Mouse (Mus musculus): ENCODE measurements around the gene Dhx35.

DNA sequence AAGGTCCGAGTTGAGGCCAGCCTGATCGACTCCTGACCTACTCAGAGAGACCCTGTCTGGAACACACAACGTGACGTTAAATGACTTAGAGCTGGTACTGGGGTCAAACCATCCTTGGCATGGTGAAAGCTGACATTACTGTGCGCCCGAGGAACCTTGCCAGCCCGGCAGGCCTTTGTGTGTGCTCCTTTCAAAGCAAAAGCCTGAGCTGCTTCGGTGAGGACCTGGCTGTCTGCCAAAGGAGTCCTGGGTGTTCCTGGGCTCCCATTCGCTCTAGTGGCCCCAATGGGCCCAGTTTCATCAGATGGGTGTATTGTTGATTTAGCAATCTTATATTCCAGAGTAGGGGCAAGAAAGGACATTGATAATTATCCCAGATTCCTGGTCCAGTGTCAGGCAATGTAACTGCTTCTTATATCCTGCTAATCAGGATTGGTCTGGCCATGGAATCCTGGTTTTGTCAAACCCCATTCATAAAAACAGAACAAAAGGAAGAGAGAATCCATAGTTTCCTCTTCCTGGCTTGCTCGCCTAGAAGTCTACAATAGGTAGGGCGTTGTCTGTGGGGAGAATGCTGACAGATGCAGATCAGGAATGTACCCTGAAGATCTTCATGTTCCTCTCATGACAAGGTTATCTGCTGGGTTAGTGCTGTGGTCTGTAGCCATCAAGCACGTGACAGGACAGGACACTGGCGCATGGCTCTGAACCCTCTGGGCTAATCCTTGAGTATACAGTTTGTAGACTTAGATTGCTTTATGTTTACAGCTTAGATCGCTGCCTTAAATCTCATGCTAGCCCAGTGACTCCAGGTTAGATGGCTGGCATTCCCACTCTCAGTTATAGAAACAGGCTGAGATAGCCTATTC lies 7.4 kb upstream of the Dhx35 start:
- TF ChIP-seq POLR2A (IDR thresholded peaks at IDR 0.05; ENCODE audit: low read depth, low read length) (no peak), CTCF (conservative IDR thresholded peaks at IDR 0.05; ENCODE audit: insufficient read depth, insufficient read length, low read depth, low read length) (no peak)
